Mouse (Mus musculus) small intestine, adult 2 months (tissue): ENCODE measurements around the gene Negr1. TPM values are rescaled to one million over a fixed set of nuclear protein-coding genes. Genes with fewer than 3 reads are reported as not detected.

ENCODE experiments used
- H3K27ac ChIP-seq: fragments of 200-500 bp; 2 replicates; pipeline ENCODE4 v1.5.1; 2012; ENCODE audit warnings: low read depth, low read length, control low read depth, inconsistent platforms; ENCODE audit not compliant: insufficient read depth
- H3K27me3 ChIP-seq: fragments of 200-500 bp; 2 replicates; pipeline ENCODE4 v1.6.1; 2012; ENCODE audit warnings: mild to moderate bottlenecking, moderate library complexity, low read length, inconsistent platforms; ENCODE audit not compliant: control insufficient read depth, insufficient read depth
- H3K36me3 ChIP-seq: fragments of 200-500 bp; 2 replicates; pipeline ENCODE4 v1.6.1; 2012; ENCODE audit warnings: mild to moderate bottlenecking, low read length, control low read depth, inconsistent platforms; ENCODE audit not compliant: control insufficient read depth, insufficient read depth
- H3K4me1 ChIP-seq: fragments of 200-500 bp; 2 replicates; pipeline ENCODE4 v1.6.1; 2012; ENCODE audit warnings: low read length, inconsistent platforms, mixed read lengths; ENCODE audit not compliant: control insufficient read depth, insufficient read depth, insufficient read length
- H3K4me3 ChIP-seq: fragments of 200-500 bp; 2 replicates; pipeline ENCODE4 v1.5.1; 2012; ENCODE audit warnings: low read depth, mild to moderate bottlenecking, control low read depth, inconsistent platforms, low read length, moderate library complexity
- CTCF ChIP-seq: fragments of 200-500 bp; IDR thresholded peaks from 2 replicates; pipeline ENCODE4 v1.5.1; 2012; ENCODE audit warnings: low read depth, mild to moderate bottlenecking, control low read depth, inconsistent platforms, low read length, moderate library complexity, mixed read lengths; ENCODE audit not compliant: insufficient replicate concordance, insufficient read length; ENCODE audit errors: extremely low read depth
- POLR2A ChIP-seq: fragments of 200-500 bp; IDR thresholded peaks from 2 replicates; pipeline ENCODE4 v1.6.1; 2012; ENCODE audit warnings: low read depth, mild to moderate bottlenecking, control low read depth, inconsistent platforms, low read length, moderate library complexity
- WGBS: fragments of 180-500 bp; shearing (Covaris S2); methylation state at CpG from one replicate; pipeline ENCODE4 v1.1.7; 2018; 5-methylcytosine and 5-hydroxymethylcytosine counted together
- polyA plus RNA-seq: library from polyadenylated mRNA; depleted of rRNA; stranded (reverse); fragments of >200 nt; gene quantifications from 2 replicates; pipeline ENCODE4 v1.2.3, GENCODE M21; 2012

Gene Negr1
- polyA plus RNA-seq, 1 experiment = 0.35 TPM

DNA sequence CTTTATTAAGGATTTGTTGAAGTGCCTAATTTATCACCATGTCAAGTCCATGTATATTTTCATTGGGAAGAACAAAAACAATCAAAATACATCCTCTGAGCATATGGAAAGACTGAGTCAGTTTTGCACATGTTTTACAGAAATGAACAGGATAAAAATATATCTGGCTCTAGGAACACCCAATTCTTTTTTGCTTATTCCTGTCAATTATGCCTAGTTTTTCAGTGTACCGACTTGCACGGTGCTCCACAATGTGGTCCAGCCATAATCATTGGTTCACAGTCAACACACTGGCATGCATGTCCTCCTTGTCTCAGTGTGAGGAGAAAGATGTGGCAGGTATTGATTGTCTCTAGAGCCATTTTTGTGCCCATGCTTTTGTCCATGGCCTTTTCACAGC, 58.3 kb downstream of the Negr1 start:
- H3K27me3 ChIP-seq = no peaks in the 10 kb centered on the region
- H3K36me3 ChIP-seq = no peaks in the 10 kb centered on the region
- H3K4me1 ChIP-seq = no peaks in the 10 kb centered on the region
- H3K27ac ChIP-seq = no peak overlapping the region
- WGBS = 97% methylated on average over 2 of the region's 2 CpGs
- no peak overlapping the region for H3K4me3 ChIP-seq
- TF ChIP-seq POLR2A (no peak), CTCF (no peak)

DNA sequence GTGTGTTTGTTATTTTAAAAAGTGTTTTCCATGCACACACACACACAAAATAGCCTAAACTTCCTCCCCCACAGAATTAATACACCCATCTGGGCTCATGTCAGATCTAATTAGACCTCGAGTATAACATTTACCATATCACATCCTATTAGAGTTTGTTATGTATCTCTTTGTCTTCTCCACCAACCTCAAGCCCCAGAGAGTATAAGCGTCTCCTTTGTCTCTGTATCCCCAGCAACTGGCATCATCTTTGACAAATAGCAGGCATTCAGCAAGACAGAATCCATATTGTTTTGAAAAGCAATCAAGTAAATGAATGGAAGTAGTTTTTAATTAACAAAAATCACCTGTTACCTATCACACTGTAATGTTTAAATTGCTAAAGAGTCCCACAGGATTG, 67.0 kb downstream of the Negr1 start:
- WGBS = 63% methylated on average over 2 of the region's 2 CpGs
- Histone ChIP-seq H3K27me3 (no peaks in the 10 kb centered on the region), H3K27ac (no peak overlapping the region), H3K4me1 (no peaks in the 10 kb centered on the region), H3K4me3 (no peak overlapping the region), H3K36me3 (no peaks in the 10 kb centered on the region)
- no peak for TF ChIP-seq POLR2A
- no peak for TF ChIP-seq CTCF

DNA sequence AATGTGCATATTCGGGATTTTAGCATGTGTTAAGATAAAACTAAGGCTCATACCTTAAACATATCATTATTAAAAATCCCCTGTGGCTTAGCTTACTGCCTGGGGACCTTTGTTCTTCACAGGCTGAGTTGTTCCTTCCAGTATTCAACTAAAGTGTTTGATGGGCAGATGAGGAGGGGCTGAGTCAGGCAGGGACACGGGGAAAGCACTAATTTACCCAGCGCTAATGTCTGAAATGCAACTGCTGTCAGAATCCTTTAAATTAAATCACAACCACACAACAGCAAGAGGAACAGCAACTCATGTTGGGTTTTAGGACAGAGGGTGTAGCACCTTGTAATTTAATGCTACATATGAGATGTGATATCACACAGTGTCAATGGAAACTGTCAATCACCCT, 71.3 kb downstream of the Negr1 start:
- Histone ChIP-seq H3K4me3 (no peak overlapping the region), H3K27me3 (no peaks in the 10 kb centered on the region), H3K4me1 (no peaks in the 10 kb centered on the region), H3K27ac (no peak overlapping the region), H3K36me3 (no peaks in the 10 kb centered on the region)
- TF ChIP-seq POLR2A (no peak), CTCF (no peak)
- 60% methylated on average over 3 of the region's 3 CpGs for WGBS

DNA sequence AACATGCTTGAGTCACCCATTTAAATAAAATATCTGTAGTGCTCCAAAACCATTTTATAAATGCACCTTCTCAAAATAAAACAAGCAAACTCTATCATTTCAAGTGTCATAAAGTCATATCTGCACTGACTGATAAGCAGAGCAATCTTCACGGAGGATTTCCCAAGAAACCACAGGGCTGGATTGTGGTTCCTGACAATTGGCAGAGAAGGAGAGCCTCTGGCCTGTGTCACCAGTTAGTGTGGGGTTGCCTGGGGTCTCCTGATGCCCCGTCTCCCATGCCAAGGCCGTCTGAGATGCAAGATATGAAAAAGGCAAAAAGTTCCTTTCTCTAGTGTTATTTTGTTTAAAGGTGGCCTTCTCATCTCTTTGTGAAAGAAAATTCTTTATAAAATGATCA, 77.8 kb downstream of the Negr1 start:
- WGBS = 33% methylated on average over 3 of the region's 3 CpGs
- no peaks in the 10 kb centered on the region for H3K27me3 ChIP-seq
- TF ChIP-seq CTCF (no peak), POLR2A (no peak)

DNA sequence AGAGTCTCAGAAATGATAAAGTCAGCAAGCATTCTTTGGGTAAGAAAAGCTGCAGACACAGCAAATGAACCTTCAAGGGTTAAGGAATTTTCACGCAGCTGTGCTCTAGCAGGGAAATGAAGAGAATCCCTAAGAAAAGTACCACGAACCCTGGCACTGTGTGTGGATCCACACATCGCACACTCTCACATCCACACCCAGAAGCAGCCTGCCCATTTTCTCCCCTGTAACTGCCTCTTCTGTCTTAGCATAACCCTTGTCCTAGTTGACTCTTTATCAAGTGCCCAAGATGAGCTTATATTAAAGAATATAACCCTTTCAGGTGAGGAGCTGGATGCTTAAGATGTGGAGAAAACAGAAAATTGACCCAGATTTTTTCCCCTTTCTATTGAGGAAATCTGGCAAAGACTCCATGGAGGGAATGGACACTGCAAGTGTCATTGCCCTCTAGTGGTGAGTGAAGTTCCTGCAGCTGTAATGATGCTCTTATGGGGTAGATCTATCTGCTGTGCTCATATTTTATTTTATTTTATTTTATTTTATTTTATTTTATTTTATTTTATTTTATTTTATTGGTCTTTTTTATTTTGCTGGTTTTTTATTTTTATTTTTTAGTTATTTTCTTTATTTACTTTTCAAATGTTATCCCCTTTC, 82.2 kb downstream of the Negr1 start:
- Histone ChIP-seq H3K4me3 (no peak overlapping the region), H3K27me3 (no peaks in the 10 kb centered on the region), H3K36me3 (no peaks in the 10 kb centered on the region), H3K27ac (no peak overlapping the region), H3K4me1 (no peaks in the 10 kb centered on the region)
- WGBS = 72% methylated on average over 3 of the region's 3 CpGs
- TF ChIP-seq CTCF = no peak
- no peak for TF ChIP-seq POLR2A

More for the DNA sequence above, 77.8 kb downstream of the Negr1 start:
- Histone ChIP-seq H3K4me1 (no peaks in the 10 kb centered on the region), H3K27ac (no peak overlapping the region), H3K4me3 (no peak overlapping the region), H3K36me3 (no peaks in the 10 kb centered on the region)

DNA sequence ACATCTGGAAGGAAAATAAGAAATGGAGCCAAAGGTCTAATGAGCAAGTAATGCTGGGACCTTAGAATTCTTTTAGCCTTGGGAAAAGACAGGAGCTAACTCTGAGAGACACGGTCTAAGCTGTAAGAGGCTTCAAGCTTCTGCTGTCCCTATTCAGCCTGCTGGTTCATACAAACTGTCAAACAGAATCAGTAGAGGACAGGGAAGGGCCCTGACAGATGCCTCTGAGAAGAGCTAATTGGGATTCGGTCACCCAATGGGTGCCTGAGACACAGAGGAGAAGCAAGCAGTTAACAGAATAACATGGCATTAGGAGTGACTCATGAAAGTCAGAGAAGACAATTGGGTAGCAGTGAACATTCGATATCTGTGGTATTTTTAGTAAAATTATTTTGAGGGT, 86.8 kb downstream of the Negr1 start:
- 80% methylated on average over 3 of the region's 3 CpGs for WGBS
- Histone ChIP-seq H3K4me1 (no peaks in the 10 kb centered on the region), H3K27me3 (no peaks in the 10 kb centered on the region), H3K4me3 (no peak overlapping the region), H3K27ac (no peak overlapping the region), H3K36me3 (no peaks in the 10 kb centered on the region)
- TF ChIP-seq POLR2A (no peak), CTCF (no peak)

DNA sequence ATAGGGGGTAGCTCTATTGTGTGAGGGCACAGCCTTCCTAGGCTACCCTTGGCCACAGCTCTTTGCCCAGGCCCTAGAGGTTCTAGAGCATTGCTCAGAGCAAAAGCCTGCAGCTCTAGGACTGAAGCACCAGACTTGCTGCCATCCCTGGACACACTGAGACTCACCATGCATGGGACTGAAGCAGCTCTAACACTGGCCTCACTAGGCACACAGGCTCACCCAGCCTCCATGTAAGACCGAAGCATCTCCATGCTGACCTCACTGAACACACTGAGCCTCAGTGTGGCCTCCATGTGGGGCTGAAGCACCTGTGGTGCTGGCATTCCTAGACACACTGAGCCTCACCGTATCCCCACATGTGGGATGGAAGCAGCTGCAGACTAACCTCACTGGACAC, 101.0 kb downstream of the Negr1 start:
- TF ChIP-seq CTCF (no peak), POLR2A (no peak)
- no peaks in the 10 kb centered on the region for H3K36me3 ChIP-seq
- H3K27ac ChIP-seq = no peak overlapping the region
- no peaks in the 10 kb centered on the region for H3K4me1 ChIP-seq
- WGBS = 91% methylated on average over 2 of the region's 2 CpGs
- H3K27me3 ChIP-seq = no peaks in the 10 kb centered on the region
- H3K4me3 ChIP-seq = no peak overlapping the region
